Mouse (Mus musculus) adrenal gland, postnatal 36 days (tissue): ENCODE results near the gene Nktr. TPM values are rescaled to one million over a fixed set of nuclear protein-coding genes. Genes with fewer than 3 reads are reported as not detected.

Source experiments
- total RNA-seq, 2 experiments: library from RNA; stranded (reverse); gene quantifications; 2 replicates each; pipeline ENCODE4 v1.2.3; 2021

The Nktr gene
- total RNA-seq, 2 experiments from 2014 or later = 58.2 to 90.2 TPM

Other genes starting within 250 kb of the Nktr start
- gene Cck, start 223.5 kb upstream of the Nktr start, total RNA-seq = under 1 TPM in 1 of 2 experiments, not detected in 1; 0.99 TPM
- gene Lyzl4, start 77.1 kb upstream of the Nktr start, total RNA-seq = not detected
- under 1 TPM; 0.26 to 0.40 TPM for gene Vipr1, start 76.5 kb upstream of the Nktr start, total RNA-seq
- 1 to 10 TPM; 5.2 to 6.3 TPM for gene Sec22c, start 13.7 kb upstream of the Nktr start, total RNA-seq
- 10 to 100 TPM; 41.6 to 57.2 TPM for gene Ss18l2, start 8.8 kb upstream of the Nktr start, total RNA-seq
- gene Zfp651, start 40.2 kb downstream of the Nktr start, total RNA-seq = 10 to 100 TPM; 40.5 to 49.7 TPM
- under 1 TPM in 1 of 2 experiments, not detected in 1; 0.16 TPM for gene Klhl40, start 58.4 kb downstream of the Nktr start, total RNA-seq
- gene Hhatl, start 73.3 kb downstream of the Nktr start, total RNA-seq = not detected
- 1 to 10 TPM; 1.0 to 1.1 TPM for gene Ccdc13, start 120.3 kb downstream of the Nktr start, total RNA-seq
- gene Higd1a, start 139.2 kb downstream of the Nktr start, total RNA-seq = 100 to 1,000 TPM in 1 of 2 experiments, 10 to 100 TPM in 1; 80.9 to 105 TPM
- under 1 TPM; 0.66 to 0.86 TPM for gene Ackr2, start 179.2 kb downstream of the Nktr start, total RNA-seq
- gene Cyp8b1, start 197.1 kb downstream of the Nktr start, total RNA-seq = under 1 TPM; 0.26 to 0.30 TPM
- gene Fam198a, start 231.8 kb downstream of the Nktr start, total RNA-seq = 1 to 10 TPM; 1.4 to 1.5 TPM